ENCODE assay signal across 9 mouse cellular contexts in the genomic region with DNA sequence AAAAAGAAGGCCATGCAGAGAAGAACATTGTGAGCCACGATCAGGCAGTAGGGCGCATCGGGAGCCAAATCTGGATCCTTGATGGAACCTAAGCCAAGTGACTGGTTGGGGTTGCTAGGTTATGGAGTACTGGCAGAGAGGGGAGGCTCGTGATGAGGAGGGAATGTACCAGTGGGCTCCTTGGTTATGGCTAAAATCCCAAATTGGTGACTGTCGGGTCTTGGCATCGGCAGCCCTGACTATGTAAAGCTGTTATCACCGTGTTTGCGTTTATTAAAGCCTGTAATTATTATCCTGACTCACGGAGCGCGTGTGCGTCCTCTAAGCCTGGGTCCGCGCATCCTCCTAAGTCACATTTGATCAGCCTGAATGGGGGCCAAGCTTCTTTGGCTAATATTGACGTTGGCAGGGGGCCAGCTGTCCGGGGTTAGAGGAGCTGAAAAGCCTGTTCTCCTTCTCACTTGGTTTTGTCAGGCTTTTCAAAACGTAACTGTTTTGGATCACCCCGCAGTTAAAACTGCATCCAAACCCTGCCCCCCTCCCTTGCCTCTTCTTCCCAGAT.
DNase-seq lines count a peak whose midpoint lies in the region; ATAC-seq lines count a peak whose summit lies in the region.
"Had no signal": no experiment of that assay in that cellular context is flagged by ENCODE, and none has a peak within 500 bp of the region (broad histone marks: within the 10 kb centered on the region; RNA-seq: fewer than 3 reads in every experiment).

No protein-coding gene starts in this region.

- H3K9ac ChIP-seq in hindbrain, embryonic 16.5 days (ENCODE audit: low read depth, low read length) = peak overlapping the region; percentile 13; the same call in 1 of the 2 replicates
- 0 out of 2 replicates have a peak overlapping the region, but pooled peaks have one; percentile 37 for H3K9ac ChIP-seq in midbrain, embryonic 13.5 days (replicated peaks)
- H3K9ac ChIP-seq in stomach, embryonic 16.5 days (ENCODE audit: low read length) = no peak overlapping the region

- peaks cover 7% of the 10 kb centered on the region for H3K4me1 ChIP-seq in hindbrain, embryonic 16.5 days (ENCODE audit: control insufficient read depth, insufficient read depth, low read depth, low read length)
- H3K4me1 ChIP-seq in midbrain, embryonic 13.5 days (replicated peaks) = peaks cover 20% of the 10 kb centered on the region
- peaks cover 15% of the 10 kb centered on the region for H3K4me1 ChIP-seq in stomach, embryonic 16.5 days (ENCODE audit: control insufficient read depth, insufficient read depth, low read length)

- WGBS in hindbrain, embryonic 16.5 days = 24% methylated on average over 18 of the region's 18 CpGs
- 17% methylated on average over 18 of the region's 18 CpGs for WGBS in midbrain, embryonic 13.5 days
- WGBS in stomach, embryonic 16.5 days = 13% methylated on average over 18 of the region's 18 CpGs

- H3K9me3 ChIP-seq in hindbrain, embryonic 16.5 days (ENCODE audit: control insufficient read depth, low read length) = no peaks in the 10 kb centered on the region
- no peaks in the 10 kb centered on the region for H3K9me3 ChIP-seq in midbrain, embryonic 13.5 days
- no peaks in the 10 kb centered on the region for H3K9me3 ChIP-seq in stomach, embryonic 16.5 days (replicated peaks; ENCODE audit: control insufficient read depth, low read length)

- H3K27me3 ChIP-seq in hindbrain, embryonic 16.5 days (replicated peaks; ENCODE audit: control insufficient read depth, insufficient read depth, low read length) = no peaks in the 10 kb centered on the region
- H3K27me3 ChIP-seq in midbrain, embryonic 13.5 days = peaks cover 33% of the 10 kb centered on the region
- no peaks in the 10 kb centered on the region for H3K27me3 ChIP-seq in stomach, embryonic 16.5 days (ENCODE audit: control insufficient read depth, insufficient read depth, low read length)

- H3K4me2 ChIP-seq in hindbrain, embryonic 16.5 days (ENCODE audit: low read length) = peak overlapping the region; percentile 49
- peak overlapping the region; percentile 33 for H3K4me2 ChIP-seq in midbrain, embryonic 13.5 days (replicated peaks)
- H3K4me2 ChIP-seq in stomach, embryonic 16.5 days (ENCODE audit: low read depth, low read length) = peak overlapping the region; percentile 41

- H3K36me3 ChIP-seq in hindbrain, embryonic 16.5 days (ENCODE audit: control insufficient read depth, insufficient read depth, low read length) = no peaks in the 10 kb centered on the region
- no peaks in the 10 kb centered on the region for H3K36me3 ChIP-seq in midbrain, embryonic 13.5 days
- H3K36me3 ChIP-seq in stomach, embryonic 16.5 days (ENCODE audit: control insufficient read depth, insufficient read depth, low read length) = no peaks in the 10 kb centered on the region
- H3K36me3 ChIP-seq: G1E had no signal

- peak; percentile 73 for DNase-seq in NIH3T3 (ENCODE audit: low read depth)
- DNase-seq in cerebellum, postnatal 10 days = peak; percentile 95 to 96
- DNase-seq in gastrocnemius, adult 8-10 months (ENCODE audit: low spot score in 2 of 2) = peak; percentile 26 to 30
- DNase-seq in layer of hippocampus, postnatal 25 days (ENCODE audit: extremely low spot score in 1 of 2, low spot score in 1 of 2) = peak; percentile 13 to 55

- 0 out of 2 replicates have a peak overlapping the region, but pooled peaks have one; percentile 23 for H3K27ac ChIP-seq in hindbrain, embryonic 16.5 days (ENCODE audit: low read depth, low read length)
- H3K27ac ChIP-seq in midbrain, embryonic 13.5 days = no peak overlapping the region
- H3K27ac ChIP-seq in stomach, embryonic 16.5 days (ENCODE audit: low read length) = peak overlapping the region; percentile 67

- peak overlapping the region; percentile 20 for H3K4me3 ChIP-seq in hindbrain, embryonic 16.5 days (ENCODE audit: low read length)
- no peak overlapping the region for H3K4me3 ChIP-seq in midbrain, embryonic 13.5 days (replicated peaks)
- H3K4me3 ChIP-seq in stomach, embryonic 16.5 days (replicated peaks; ENCODE audit: low read length) = no peak overlapping the region

- peak; percentile 94 for ATAC-seq in hindbrain, embryonic 16.5 days
- ATAC-seq in midbrain, embryonic 13.5 days = peak; percentile 88
- peak; percentile 86 for ATAC-seq in stomach, embryonic 16.5 days (ENCODE audit: insufficient read depth, low FRiP score)
- ATAC-seq in megakaryocyte, adult 5-6 weeks (ENCODE audit: poor library complexity, severe bottlenecking) = no peak

Comparison
In these comparisons a context has a peak if more than half of its experiments do, and no peak if none do; other contexts are left out.
1. DNase-seq: peak in every context shown above with its lines; median percentile 96 in cerebellum, postnatal 10 days; 73 in NIH3T3; 34 in layer of hippocampus, postnatal 25 days; 28 in gastrocnemius, adult 8-10 months.